Mouse (Mus musculus) liver, embryonic 16.5 days (tissue): Measurements from ENCODE around the gene Atoh1. TPM values are rescaled to one million over a fixed set of nuclear protein-coding genes. Genes with fewer than 3 reads are reported as not detected.
A peak's percentile ranks its signal among the peaks of the same experiment; 100 is the strongest.

Source experiments
- ATAC-seq: fragments of 200-750 bp; cut with Nextera tagmentation; 2 replicates; pipeline ENCODE4 v1.8.0; 2017; ENCODE audit warnings: low read depth, mild to moderate bottlenecking, moderate number of reproducible peaks, moderate library complexity
- H3K27ac ChIP-seq: fragments of 300-500 bp; sonication (generic); 2 replicates; pipeline ENCODE4 v1.5.1; 2014; ENCODE audit warnings: mild to moderate bottlenecking, low read length
- H3K27me3 ChIP-seq: fragments of 300-500 bp; sonication (generic); 2 replicates; pipeline ENCODE4 v1.6.1; 2014; ENCODE audit warnings: low read depth, low read length, mixed read lengths; ENCODE audit not compliant: control insufficient read depth, insufficient read depth
- H3K36me3 ChIP-seq: fragments of 300-500 bp; sonication (generic); 2 replicates; pipeline ENCODE4 v1.6.1; 2014; ENCODE audit warnings: mild to moderate bottlenecking; ENCODE audit not compliant: control insufficient read depth, insufficient read depth
- H3K4me1 ChIP-seq: fragments of 300-500 bp; sonication (generic); 2 replicates; pipeline ENCODE4 v1.6.1; 2014; ENCODE audit warnings: low read depth, low read length, mixed read lengths; ENCODE audit not compliant: control insufficient read depth
- H3K4me2 ChIP-seq: fragments of 300-500 bp; sonication (generic); 2 replicates; pipeline ENCODE4 v1.6.1; 2014; ENCODE audit warnings: low read depth, low read length, mixed read lengths
- H3K4me3 ChIP-seq: fragments of 300-500 bp; sonication (generic); 2 replicates; pipeline ENCODE4 v1.5.1; 2014; ENCODE audit warnings: low read depth, mild to moderate bottlenecking, low read length
- H3K9ac ChIP-seq: fragments of 300-500 bp; sonication (generic); 2 replicates; pipeline ENCODE4 v1.6.1; 2014; ENCODE audit warnings: low read depth, low read length
- H3K9me3 ChIP-seq: fragments of 300-500 bp; sonication (generic); replicated peaks from 2 replicates; pipeline ENCODE4 v1.6.1; 2016; ENCODE audit warnings: low read length; ENCODE audit not compliant: control insufficient read depth
- WGBS: fragments of 180-500 bp; shearing (Covaris S2); extraction: QIAGEN DNeasy Blood & Tissue Kit; methylation state at CpG from one replicate; pipeline ENCODE4 v1.1.7; 2014; ENCODE audit not compliant: insufficient replicate concordance; 5-methylcytosine and 5-hydroxymethylcytosine counted together
- polyA plus RNA-seq: library from polyadenylated mRNA; unstranded; fragments of >200 nt; fragmentation: Nextera tagmentation; extraction: Ambion mirVana; gene quantifications from 2 replicates; pipeline ENCODE4 v1.2.1, GENCODE M21; 2015

Atoh1 gene
- not detected in 2 replicates for polyA plus RNA-seq

GRCm38 (mm10) chr6:64728499-64729198, at the start of gene Atoh1:
Atoh1 (plus strand) TSS chr6:64729125.
- Histone ChIP-seq H3K27me3 (peaks cover 58% of the 10 kb centered on the region), H3K27ac (no peak within 1 kb of the TSS), H3K4me2 (peak within 1 kb of the TSS; percentile 45), H3K4me1 (no peaks in the 10 kb centered on the region), H3K4me3 (peak within 1 kb of the TSS; percentile 35), H3K9me3 (no peaks in the 10 kb centered on the region), H3K9ac (no peak within 1 kb of the TSS), H3K36me3 (no peaks in the 10 kb centered on the region)
- WGBS, result 0% methylated on average over 34 of the region's 34 CpGs
- ATAC-seq, result no peak

DNA sequence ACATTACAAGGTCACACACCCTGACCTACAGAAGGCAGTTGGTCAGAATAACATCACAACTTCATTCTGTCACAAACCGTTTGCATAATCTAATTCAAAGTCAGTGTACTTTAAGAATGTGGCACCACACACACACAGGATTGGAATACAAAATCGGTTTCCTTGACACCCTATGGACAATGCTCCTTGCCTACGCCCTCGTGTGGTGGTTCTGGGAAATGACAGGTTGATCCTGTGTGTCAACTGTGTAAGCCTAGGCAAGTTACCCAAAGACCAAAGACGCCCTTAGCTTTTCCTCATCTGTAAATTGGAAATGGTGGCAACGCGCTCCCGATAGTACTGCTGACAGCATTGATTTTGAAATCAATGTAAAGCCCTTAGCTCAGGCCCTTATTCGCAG, 45.0 kb upstream of the Atoh1 start:
- Histone ChIP-seq H3K4me2 (no peak overlapping the region), H3K27me3 (peaks cover 2% of the 10 kb centered on the region), H3K36me3 (no peaks in the 10 kb centered on the region), H3K27ac (no peak overlapping the region), H3K4me1 (no peaks in the 10 kb centered on the region), H3K4me3 (no peak overlapping the region), H3K9me3 (no peaks in the 10 kb centered on the region), H3K9ac (no peak overlapping the region)
- no peak for ATAC-seq
- 29% methylated on average over 9 of the region's 9 CpGs for WGBS

GRCm38 (mm10) chr6:64684973-64685372, 44.0 kb upstream of the Atoh1 start:
- WGBS, result 6% methylated on average over 5 of the region's 5 CpGs
- Histone ChIP-seq H3K27me3 (peaks cover 2% of the 10 kb centered on the region), H3K4me2 (no peak overlapping the region), H3K4me3 (no peak overlapping the region), H3K9me3 (no peaks in the 10 kb centered on the region), H3K36me3 (no peaks in the 10 kb centered on the region), H3K27ac (no peak overlapping the region), H3K4me1 (no peaks in the 10 kb centered on the region), H3K9ac (no peak overlapping the region)
- ATAC-seq, result no peak

GRCm38 (mm10) chr6:64688181-64688944, 40.6 kb upstream of the Atoh1 start:
- Histone ChIP-seq H3K27me3 (peaks cover 2% of the 10 kb centered on the region), H3K4me2 (no peak overlapping the region), H3K4me3 (no peak overlapping the region), H3K9me3 (no peaks in the 10 kb centered on the region), H3K36me3 (no peaks in the 10 kb centered on the region), H3K4me1 (no peaks in the 10 kb centered on the region), H3K9ac (no peak overlapping the region), H3K27ac (no peak overlapping the region)
- no peak for ATAC-seq
- 10% methylated on average over 19 of the region's 19 CpGs for WGBS

DNA sequence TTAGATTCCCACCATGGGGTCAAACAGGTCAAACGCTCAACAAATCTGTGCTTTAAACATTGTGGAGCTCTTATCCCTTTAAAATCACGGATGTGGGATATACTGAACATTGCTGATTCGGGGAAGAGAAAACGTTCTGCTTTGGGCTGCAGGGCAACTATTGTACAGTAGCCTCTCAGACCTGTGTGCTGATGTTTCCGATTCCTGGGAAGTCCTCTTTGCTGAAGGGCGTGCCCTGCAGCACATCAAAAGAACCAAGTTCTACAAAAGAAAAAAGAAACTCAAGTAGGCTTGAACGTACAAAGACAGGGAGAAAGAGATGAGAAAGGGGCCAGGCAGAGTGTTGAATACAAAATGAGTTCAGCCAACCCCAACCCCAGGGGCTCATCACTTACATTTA, 34.2 kb upstream of the Atoh1 start:
- no peaks in the 10 kb centered on the region for H3K4me1 ChIP-seq
- no peak for ATAC-seq
- H3K9ac ChIP-seq, result no peak overlapping the region
- H3K27ac ChIP-seq, result no peak overlapping the region
- no peaks in the 10 kb centered on the region for H3K9me3 ChIP-seq
- no peak overlapping the region for H3K4me3 ChIP-seq
- no peaks in the 10 kb centered on the region for H3K27me3 ChIP-seq
- 48% methylated on average over 7 of the region's 7 CpGs for WGBS
- no peak overlapping the region for H3K4me2 ChIP-seq
- no peaks in the 10 kb centered on the region for H3K36me3 ChIP-seq

DNA sequence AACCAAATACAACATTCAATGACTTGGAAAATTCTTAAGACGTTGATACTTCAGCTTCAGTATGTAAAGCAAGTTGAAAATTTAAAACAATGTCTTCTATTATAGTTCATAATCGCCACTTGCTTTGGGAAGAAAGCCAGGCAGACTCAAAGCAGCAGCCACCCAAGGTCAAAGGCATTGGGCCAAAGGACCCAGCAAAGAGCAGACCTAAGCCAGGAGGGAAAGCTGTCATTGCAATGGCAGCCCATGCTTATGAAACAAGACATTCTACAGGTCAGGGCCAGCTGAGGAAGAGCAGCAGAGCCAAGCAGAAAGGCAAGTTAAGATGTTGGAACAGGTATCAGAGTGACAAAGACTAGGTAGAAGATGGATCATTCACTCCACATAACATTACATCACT, 25.3 kb upstream of the Atoh1 start:
- H3K27ac ChIP-seq, result no peak overlapping the region
- H3K4me3 ChIP-seq, result no peak overlapping the region
- no peaks in the 10 kb centered on the region for H3K4me1 ChIP-seq
- no peaks in the 10 kb centered on the region for H3K36me3 ChIP-seq
- 52% methylated on average over 2 of the region's 2 CpGs for WGBS
- no peak overlapping the region for H3K9ac ChIP-seq
- H3K27me3 ChIP-seq, result no peaks in the 10 kb centered on the region
- H3K9me3 ChIP-seq, result no peaks in the 10 kb centered on the region
- ATAC-seq, result no peak
- no peak overlapping the region for H3K4me2 ChIP-seq

DNA sequence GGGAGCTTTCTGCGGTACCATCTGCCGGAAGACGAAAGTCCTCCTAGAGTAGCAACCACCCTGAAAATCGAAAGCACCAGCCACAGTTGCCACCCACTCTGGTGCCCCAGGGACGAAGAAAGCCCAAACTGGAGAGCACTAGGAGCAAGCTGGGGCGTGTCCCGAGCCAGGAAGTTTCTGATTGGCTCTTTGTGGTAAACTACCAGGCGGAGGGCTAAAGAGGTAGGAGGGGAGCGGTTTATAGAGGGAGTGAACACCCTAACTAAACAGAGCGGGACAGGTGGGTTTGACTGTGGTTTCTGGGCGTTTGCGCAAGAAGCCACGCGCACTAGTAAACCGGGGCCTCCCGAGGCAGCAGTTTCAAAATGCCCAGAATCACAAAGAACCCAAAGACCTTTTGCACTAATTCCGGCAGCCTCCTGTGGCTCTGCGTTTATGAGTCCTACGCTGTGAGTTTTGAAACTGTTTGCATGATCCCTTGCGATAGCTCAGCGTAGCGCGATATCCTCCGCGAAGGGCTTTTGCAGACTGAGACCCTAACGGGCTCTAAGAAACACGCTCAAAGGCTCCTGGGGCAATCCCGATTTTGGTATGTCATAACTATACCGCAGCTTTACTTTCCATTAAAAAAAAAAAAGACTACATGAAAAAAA, 1.0 kb upstream of the Atoh1 start:
- H3K4me3 ChIP-seq, result peak overlapping the region; percentile 29
- H3K27me3 ChIP-seq, result peaks cover 54% of the 10 kb centered on the region
- WGBS, result under 1% methylated on average over 29 of the region's 29 CpGs
- no peaks in the 10 kb centered on the region for H3K4me1 ChIP-seq
- no peak overlapping the region for H3K27ac ChIP-seq
- H3K4me2 ChIP-seq, result peak overlapping the region; percentile 45
- no peak for ATAC-seq
- H3K36me3 ChIP-seq, result no peaks in the 10 kb centered on the region
- no peak overlapping the region for H3K9ac ChIP-seq
- H3K9me3 ChIP-seq, result no peaks in the 10 kb centered on the region

GRCm38 (mm10) chr6:64729231-64730011, 496 bp downstream of the Atoh1 start:
- 1% methylated on average over 53 of the region's 53 CpGs for WGBS
- H3K9me3 ChIP-seq, result no peaks in the 10 kb centered on the region
- ATAC-seq, result no peak
- no peak overlapping the region for H3K9ac ChIP-seq
- peak overlapping the region; percentile 35 for H3K4me3 ChIP-seq
- peak overlapping the region; percentile 45 for H3K4me2 ChIP-seq
- H3K27ac ChIP-seq, result no peak overlapping the region
- no peaks in the 10 kb centered on the region for H3K4me1 ChIP-seq
- no peaks in the 10 kb centered on the region for H3K36me3 ChIP-seq
- H3K27me3 ChIP-seq, result peaks cover 66% of the 10 kb centered on the region
